Comparison of ENCODE assay signal across 10 mouse cellular contexts in genomic region chr1:104994612-104994986, GRCm38 (mm10).
DNase-seq lines count a peak whose midpoint lies in the region; ATAC-seq lines count a peak whose summit lies in the region.
"Had no signal": no experiment of that assay in that cellular context is flagged by ENCODE, and none has a peak within 500 bp of the region (broad histone marks: within the 10 kb centered on the region; RNA-seq: fewer than 3 reads in every experiment).

No protein-coding gene starts in this region.

- H3K4me1 ChIP-seq in forebrain, embryonic 13.5 days: 0 out of 2 replicates have a peak, but pooled peaks cover 8% of the 10 kb centered on the region
- H3K4me1 ChIP-seq in forebrain, embryonic 12.5 days: peaks cover 6% of the 10 kb centered on the region
- H3K4me1 ChIP-seq in lung, embryonic 15.5 days: 0 out of 2 replicates have a peak, but pooled peaks cover 3% of the 10 kb centered on the region
- 0 out of 2 replicates have a peak, but pooled peaks cover 4% of the 10 kb centered on the region for H3K4me1 ChIP-seq in limb, embryonic 11.5 days (ENCODE audit: control insufficient read depth, insufficient read depth, low read length)
- no peaks in the 10 kb centered on the region for H3K4me1 ChIP-seq in stomach, embryonic 15.5 days

- no peak overlapping the region for H3K9ac ChIP-seq in forebrain, embryonic 13.5 days
- H3K9ac ChIP-seq in forebrain, embryonic 12.5 days: no peak overlapping the region
- H3K9ac ChIP-seq in lung, embryonic 15.5 days: no peak overlapping the region
- H3K9ac ChIP-seq in limb, embryonic 11.5 days (ENCODE audit: low read length): no peak overlapping the region
- no peak overlapping the region for H3K9ac ChIP-seq in stomach, embryonic 15.5 days

- no peaks in the 10 kb centered on the region for H3K9me3 ChIP-seq in forebrain, embryonic 13.5 days (replicated peaks)
- H3K9me3 ChIP-seq in forebrain, embryonic 12.5 days: no peaks in the 10 kb centered on the region
- H3K9me3 ChIP-seq in lung, embryonic 15.5 days: no peaks in the 10 kb centered on the region
- no peaks in the 10 kb centered on the region for H3K9me3 ChIP-seq in limb, embryonic 11.5 days (ENCODE audit: control insufficient read depth, low read length)
- H3K9me3 ChIP-seq in stomach, embryonic 15.5 days: no peaks in the 10 kb centered on the region

- H3K27me3 ChIP-seq in forebrain, embryonic 13.5 days: no peaks in the 10 kb centered on the region
- no peaks in the 10 kb centered on the region for H3K27me3 ChIP-seq in forebrain, embryonic 12.5 days
- no peaks in the 10 kb centered on the region for H3K27me3 ChIP-seq in lung, embryonic 15.5 days
- H3K27me3 ChIP-seq in limb, embryonic 11.5 days (ENCODE audit: control insufficient read depth, insufficient read depth, low read length): no peaks in the 10 kb centered on the region
- H3K27me3 ChIP-seq in stomach, embryonic 15.5 days (replicated peaks): no peaks in the 10 kb centered on the region

- intact Hi-C loops in left cerebral cortex, postnatal 36 days (cut with DNase I): no loop called here

- no peak overlapping the region for H3K27ac ChIP-seq in forebrain, embryonic 13.5 days
- no peak overlapping the region for H3K27ac ChIP-seq in forebrain, embryonic 12.5 days
- no peak overlapping the region for H3K27ac ChIP-seq in lung, embryonic 15.5 days
- no peak overlapping the region for H3K27ac ChIP-seq in limb, embryonic 11.5 days (replicated peaks; ENCODE audit: low read depth, low read length)
- no peak overlapping the region for H3K27ac ChIP-seq in stomach, embryonic 15.5 days

- 69% methylated on average over 3 of the region's 3 CpGs for WGBS in forebrain, embryonic 13.5 days
- WGBS in forebrain, embryonic 12.5 days: 63% methylated on average over 3 of the region's 3 CpGs
- WGBS in lung, embryonic 15.5 days: 75% methylated on average over 3 of the region's 3 CpGs
- 89% methylated on average over 3 of the region's 3 CpGs for WGBS in limb, embryonic 11.5 days
- 47% methylated on average over 3 of the region's 3 CpGs for WGBS in stomach, embryonic 15.5 days

- H3K36me3 ChIP-seq in forebrain, embryonic 13.5 days (ENCODE audit: poor library complexity, severe bottlenecking): no peaks in the 10 kb centered on the region
- no peaks in the 10 kb centered on the region for H3K36me3 ChIP-seq in forebrain, embryonic 12.5 days (replicated peaks)
- H3K36me3 ChIP-seq in lung, embryonic 15.5 days: no peaks in the 10 kb centered on the region
- no peaks in the 10 kb centered on the region for H3K36me3 ChIP-seq in limb, embryonic 11.5 days (ENCODE audit: control insufficient read depth, insufficient read depth, low read length)
- H3K36me3 ChIP-seq in stomach, embryonic 15.5 days: no peaks in the 10 kb centered on the region
- H3K36me3 ChIP-seq: G1E had no signal

- ATAC-seq in forebrain, embryonic 13.5 days: no peak
- ATAC-seq in forebrain, embryonic 12.5 days (ENCODE audit: low FRiP score): no peak
- ATAC-seq in lung, embryonic 15.5 days (ENCODE audit: borderline replicate concordance, extremely low read depth, low FRiP score, low TSS enrichment): no peak
- no peak for ATAC-seq in limb, embryonic 11.5 days (ENCODE audit: insufficient number of reproducible peaks, low FRiP score, low TSS enrichment, low read depth)
- peak; percentile 53; the same call in 1 of the 2 replicates for ATAC-seq in stomach, embryonic 15.5 days (ENCODE audit: insufficient read depth, low FRiP score, low read depth)

- no peak for DNase-seq in lung, postnatal 14 days
- no peak for DNase-seq in limb, embryonic 11.5 days (ENCODE audit: low spot score)
- no peak for DNase-seq in left cerebral cortex, postnatal 36 days (ENCODE audit: low spot score in 2 of 2)
- no peak for DNase-seq in urinary bladder, postnatal 14 days (ENCODE audit: low spot score)
- DNase-seq: gastrocnemius, postnatal 36 days had no signal

- peak overlapping the region; percentile 75 for H3K4me2 ChIP-seq in forebrain, embryonic 13.5 days
- H3K4me2 ChIP-seq in forebrain, embryonic 12.5 days: no peak overlapping the region
- H3K4me2 ChIP-seq in lung, embryonic 15.5 days: peak overlapping the region; percentile 85
- H3K4me2 ChIP-seq in limb, embryonic 11.5 days (ENCODE audit: low read depth, severe bottlenecking): peak overlapping the region; percentile 82; the same call in 1 of the 2 replicates
- no peak overlapping the region for H3K4me2 ChIP-seq in stomach, embryonic 15.5 days

- no peak overlapping the region for H3K4me3 ChIP-seq in forebrain, embryonic 13.5 days
- no peak overlapping the region for H3K4me3 ChIP-seq in forebrain, embryonic 12.5 days (replicated peaks)
- H3K4me3 ChIP-seq in lung, embryonic 15.5 days: no peak overlapping the region
- H3K4me3 ChIP-seq in limb, embryonic 11.5 days (ENCODE audit: low read depth, low read length): no peak overlapping the region
- H3K4me3 ChIP-seq in stomach, embryonic 15.5 days (replicated peaks): no peak overlapping the region

Comparison
In these comparisons a context has a peak if more than half of its experiments do, and no peak if none do; other contexts are left out.
1. H3K4me2 ChIP-seq: peak in forebrain, embryonic 13.5 days (single experiment), lung, embryonic 15.5 days (single experiment) and limb, embryonic 11.5 days (single experiment); none in forebrain, embryonic 12.5 days (single experiment) and stomach, embryonic 15.5 days (single experiment).